Mouse (Mus musculus) heart, postnatal 0 days (tissue): Measurements from ENCODE around the gene Gm42420.

Source experiments
- CTCF ChIP-seq: IDR thresholded peaks from 2 replicates; pipeline ENCODE4 v1.5.1; 2016; ENCODE audit warnings: antibody characterized with exemption, control low read depth, low read depth
- EP300 ChIP-seq: IDR thresholded peaks from 2 replicates; pipeline ENCODE4 v1.6.1; 2016; ENCODE audit warnings: antibody characterized with exemption, low read depth

DNA sequence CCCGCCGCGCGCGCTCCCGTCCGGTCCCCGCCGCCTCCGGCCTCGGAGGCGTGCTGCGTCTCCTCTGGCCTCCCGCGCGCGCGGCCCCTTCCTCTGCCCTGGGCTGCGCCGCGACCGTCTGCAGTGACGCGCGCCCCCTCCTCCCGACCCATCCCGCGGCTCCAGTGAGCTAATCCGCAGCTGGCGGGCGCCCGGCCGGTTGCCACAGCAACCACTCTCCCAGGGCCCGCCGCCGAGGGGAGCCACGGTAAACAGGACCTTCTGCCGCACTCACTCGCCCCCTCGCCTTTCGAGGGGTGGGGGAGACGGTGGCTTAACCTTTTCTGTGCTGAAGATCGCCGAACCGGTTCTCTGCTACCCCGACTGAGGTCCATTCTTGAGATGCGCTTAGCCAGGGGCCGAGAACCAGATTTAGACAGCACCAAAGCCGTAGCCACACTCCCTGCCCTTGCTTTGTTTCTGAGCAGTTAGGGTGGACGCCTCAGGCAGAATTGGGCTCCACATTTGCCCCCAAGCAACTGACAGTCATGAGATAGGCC is 27.8 kb upstream of the Gm42420 start, which contains the start of gene Dennd2a:
- TF ChIP-seq EP300 (no peak), CTCF (no peak)
